Mouse (Mus musculus) ES-CJ7 (cell line): ENCODE data around the gene Cdc14b.
A peak's percentile ranks its signal among the peaks of the same experiment; 100 is the strongest.

Source experiments
- DNase-seq: peaks from one replicate; pipeline ENCODE4 v3.0.0; 2011; ENCODE audit warnings: low read depth, low spot score

Cdc14b gene

DNA sequence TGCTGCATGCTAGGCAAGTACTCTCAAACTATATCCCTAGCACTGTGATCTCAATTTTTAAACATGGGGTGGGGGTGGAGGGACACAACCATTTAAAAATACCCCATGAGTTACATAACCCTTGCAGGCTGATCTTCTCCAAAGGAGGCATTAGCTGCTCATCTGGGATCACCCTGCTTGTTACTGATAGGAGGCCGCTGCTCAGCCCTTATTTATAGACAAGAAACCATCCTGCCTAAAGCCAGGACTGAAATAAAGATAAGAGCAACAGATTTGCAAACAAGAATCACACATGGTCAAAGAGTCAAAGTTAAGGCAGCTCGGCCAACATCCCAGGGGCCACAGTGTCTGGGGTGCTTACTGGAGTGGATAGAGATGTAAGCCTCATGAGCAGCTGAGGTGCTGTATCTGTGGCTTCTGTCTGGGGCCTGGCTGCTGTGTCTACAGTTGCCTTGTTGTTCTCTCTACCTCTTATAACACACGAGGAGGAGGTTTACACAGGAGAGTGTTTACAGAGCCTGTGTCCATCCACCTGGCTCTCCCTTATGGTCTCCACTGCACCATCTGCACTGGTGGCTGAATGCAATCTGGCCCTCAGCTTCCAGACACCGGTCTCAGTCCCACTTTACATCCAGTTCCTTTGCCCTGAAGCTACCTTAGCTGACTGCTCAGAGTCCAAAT, 38.0 kb downstream of the Cdc14b start:
- no peak for DNase-seq

DNA sequence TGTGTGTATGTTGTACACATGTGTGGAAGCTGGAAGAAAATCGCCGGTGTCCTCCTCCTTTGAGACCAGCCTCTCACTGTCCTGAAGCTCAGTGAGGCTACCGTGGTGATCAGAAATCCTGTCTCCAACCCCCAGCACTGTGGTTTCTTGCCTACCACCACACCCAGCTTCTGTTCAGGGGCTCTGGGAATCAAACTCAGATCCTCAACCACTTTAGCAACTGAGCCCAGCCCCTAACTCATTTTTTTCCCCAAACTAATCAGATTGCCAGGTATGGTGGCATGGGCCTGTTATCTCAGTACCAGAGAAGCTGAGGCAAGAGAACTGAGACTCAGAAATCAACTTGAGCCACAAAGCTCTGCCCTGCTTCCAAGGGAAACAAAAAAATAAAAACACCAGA, 39.3 kb downstream of the Cdc14b start:
- DNase-seq: no peak

DNA sequence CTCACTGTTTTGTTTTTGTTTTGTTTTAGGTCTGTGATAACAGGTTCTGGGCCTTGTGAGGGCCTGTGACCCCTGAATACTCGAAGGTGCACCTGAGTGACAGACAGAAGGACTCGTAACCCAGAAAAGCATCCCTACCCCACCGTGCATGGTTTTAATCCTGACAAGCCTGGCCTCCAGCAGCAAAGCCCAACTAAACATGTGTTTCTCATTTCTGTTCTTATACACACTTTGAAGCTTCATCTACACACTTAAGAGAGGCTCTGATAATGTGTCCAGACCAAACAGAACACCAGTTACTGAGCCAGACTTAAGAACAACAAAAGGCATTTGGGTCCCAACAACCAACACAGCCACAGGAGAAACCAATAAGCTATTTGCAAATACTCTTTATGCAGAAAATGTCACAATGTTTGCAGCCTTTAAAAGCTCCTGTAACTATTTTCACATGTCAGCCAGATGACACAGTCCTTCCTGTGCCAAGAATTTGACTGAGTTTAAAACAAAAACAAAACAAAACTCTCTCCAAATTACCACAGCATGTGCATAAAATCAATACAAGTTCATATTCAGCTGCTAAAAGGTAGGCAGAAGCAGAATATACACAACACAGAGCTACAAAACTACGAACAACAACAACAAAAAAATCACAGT, 39.9 kb downstream of the Cdc14b start:
- no peak for DNase-seq

DNA sequence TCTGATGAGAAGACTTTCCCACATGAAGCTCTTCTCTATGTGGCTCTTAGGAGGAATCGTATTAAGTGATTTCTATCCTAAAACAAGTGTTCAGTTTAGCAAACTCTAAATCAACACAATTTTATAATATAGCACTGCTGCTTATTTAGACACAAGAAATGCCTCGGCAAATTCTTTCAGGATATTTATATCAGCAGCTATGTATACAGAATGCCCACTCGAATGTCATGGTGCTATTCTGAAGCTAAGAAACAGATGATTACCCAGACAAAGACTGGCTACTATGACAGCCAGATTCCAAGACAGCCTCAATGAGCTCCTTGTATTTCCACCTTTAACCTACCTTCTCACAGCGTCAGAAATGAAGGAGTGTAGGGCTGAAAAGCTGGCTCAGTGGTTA, 42.0 kb downstream of the Cdc14b start:
- DNase-seq: no peak

DNA sequence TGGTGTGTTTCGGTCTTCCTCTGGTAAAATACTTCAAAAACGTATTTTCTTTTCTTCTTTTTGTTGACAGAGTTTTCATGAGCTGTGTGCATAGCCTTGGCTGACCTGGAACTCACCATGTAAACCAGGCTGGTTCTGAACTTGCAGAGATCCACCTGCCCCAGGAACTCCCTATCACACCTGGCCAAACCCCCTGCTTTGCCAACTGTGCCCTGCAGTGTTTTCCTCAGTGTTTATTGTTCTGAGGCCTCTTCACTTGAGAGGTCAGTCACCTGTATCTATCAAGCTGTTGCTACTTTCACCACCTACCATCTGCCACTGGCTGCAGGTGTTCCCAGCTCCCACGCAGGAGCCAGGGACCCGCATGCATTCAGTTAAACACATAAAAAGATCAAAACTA, 48.4 kb downstream of the Cdc14b start:
- DNase-seq: no peak

DNA sequence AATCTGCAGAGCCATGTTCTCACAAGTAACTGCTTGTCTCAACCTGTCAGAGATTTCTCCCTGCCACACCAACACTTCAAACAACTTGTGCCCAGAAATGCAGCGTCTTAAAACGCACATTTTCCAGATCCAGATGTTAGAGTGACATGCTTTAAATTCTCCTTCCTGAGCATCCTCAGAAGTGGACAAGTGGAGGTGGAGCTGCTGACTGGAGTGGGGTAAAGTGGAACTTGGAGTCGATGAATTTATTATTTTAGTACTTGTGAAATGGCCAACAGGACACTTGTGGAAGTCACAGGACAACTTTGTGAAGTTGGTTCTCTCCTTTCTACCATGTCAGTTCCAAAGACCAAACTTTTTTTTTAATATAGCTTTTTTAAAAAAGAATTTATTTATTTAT, 49.4 kb downstream of the Cdc14b start:
- DNase-seq: no peak

DNA sequence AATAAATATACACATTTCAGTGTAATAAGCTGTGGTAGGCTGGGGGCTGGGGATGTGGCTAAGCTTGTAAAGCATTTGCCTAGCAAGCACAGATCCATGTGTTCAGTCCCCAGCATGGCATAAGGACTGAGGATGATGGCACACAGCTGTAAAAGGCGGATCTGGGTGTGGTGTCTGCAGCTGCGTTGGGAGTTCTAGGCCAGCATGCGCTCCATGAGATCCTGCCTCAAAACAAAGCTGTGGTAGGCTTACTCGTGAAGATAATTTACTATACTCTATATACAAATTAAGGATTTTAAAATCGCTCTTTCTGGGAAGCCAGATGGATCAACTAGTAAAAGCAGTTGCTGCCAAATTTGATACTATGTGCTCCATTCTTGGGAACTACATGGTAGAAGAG, 60.2 kb downstream of the Cdc14b start:
- DNase-seq: no peak

DNA sequence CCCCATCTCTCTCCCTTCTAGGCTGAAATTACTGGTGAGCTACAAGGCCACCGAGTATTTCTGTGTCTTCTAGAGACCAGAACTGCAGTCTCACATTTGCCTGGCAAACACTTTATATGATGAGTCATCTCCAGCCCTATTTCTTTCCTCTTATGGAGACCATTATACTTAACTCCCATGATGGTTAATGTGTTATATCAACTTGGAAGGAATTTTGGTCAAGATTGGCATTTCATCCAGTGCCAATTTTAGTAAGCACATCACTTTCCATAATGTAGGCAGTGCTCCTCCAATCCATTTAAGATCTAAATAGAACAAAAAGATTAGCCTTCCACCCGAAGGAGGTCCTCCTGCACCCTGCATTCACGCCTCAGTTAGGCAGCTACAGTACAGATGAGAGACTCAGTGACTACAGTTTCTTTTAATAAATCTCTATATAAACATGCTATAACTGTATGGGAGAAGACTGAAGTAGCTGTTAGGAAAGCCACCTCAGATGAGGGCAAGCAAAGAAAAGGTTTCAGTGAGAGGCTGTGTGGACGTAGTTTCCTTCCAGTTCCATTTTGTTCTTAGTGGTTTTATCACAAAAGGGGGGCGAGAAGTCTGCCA, 63.0 kb downstream of the Cdc14b start:
- no peak for DNase-seq

DNA sequence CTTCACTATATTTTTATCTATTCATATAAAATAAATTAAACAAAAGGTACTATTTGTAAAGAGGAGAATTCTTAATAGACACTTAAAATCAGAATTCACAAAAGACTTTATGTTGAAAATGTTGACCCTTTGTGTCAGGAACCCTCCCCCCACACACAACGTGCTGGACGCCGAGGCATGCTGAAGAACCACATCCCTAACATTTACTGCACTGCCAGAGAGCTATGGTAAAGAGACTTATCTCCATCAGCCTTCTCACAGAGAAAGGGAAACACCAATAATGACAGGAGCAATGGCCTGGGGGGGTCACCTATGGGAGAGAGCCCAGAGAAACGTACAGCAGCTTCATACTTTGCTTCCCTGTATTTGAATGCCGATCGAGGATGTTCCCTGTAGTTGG, 66.9 kb downstream of the Cdc14b start:
- DNase-seq: no peak

DNA sequence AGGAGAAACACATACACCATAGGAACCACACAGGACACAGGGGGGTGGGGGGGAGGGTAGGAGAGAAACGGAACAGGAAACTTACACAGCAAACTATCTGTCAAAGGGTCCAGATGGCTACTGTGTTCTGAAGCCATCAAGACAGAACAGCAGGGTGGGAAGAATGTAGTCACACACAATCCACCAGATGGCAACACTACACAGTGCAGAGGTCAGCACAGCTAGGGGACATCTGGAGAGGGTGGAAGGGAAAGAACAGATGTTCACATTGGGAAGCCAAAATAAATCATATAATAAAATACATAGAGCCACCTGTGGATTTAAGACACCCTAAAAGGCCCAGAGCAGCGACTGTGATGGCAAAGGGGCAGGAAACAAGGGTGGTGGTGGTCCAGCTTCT, 69.9 kb downstream of the Cdc14b start:
- peak; percentile 17 for DNase-seq

DNA sequence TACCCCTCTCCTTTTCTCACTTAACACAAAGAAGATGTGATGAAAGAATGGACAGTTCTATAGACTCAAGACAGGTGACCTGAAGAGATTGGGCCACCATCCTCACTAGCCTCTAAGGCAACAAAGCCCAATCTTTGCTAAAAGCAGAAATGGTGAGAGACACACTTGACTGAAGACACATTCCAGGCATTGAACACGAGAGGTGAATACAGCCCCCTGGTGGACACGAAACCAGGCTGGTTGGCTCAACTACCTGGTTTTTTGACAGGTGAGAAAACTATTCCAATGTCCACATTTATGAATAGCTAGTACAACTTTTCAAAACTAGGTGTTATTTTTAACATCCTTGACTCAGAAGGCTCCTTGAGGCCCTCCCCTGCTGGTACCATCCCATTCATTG, 70.4 kb downstream of the Cdc14b start:
- no peak for DNase-seq

DNA sequence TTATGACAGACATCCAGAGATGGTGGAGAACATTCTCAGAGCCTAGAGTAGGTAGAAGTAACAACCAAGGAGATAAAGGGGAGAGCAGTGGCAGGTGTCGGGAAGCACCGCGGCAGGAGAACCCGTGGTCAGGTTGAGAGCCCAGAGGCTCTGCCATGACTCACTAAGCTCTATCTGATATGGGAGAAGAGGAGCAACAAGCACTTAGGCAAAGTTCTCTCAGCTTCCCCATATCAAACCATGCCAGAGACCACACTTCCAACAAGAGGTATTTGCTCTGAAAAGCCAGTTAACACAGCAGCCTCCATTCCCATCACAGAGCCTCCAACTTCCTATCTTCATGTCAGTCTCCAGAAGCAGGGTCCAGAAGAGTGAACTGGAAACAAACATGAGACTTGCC, 74.2 kb downstream of the Cdc14b start:
- DNase-seq: no peak

DNA sequence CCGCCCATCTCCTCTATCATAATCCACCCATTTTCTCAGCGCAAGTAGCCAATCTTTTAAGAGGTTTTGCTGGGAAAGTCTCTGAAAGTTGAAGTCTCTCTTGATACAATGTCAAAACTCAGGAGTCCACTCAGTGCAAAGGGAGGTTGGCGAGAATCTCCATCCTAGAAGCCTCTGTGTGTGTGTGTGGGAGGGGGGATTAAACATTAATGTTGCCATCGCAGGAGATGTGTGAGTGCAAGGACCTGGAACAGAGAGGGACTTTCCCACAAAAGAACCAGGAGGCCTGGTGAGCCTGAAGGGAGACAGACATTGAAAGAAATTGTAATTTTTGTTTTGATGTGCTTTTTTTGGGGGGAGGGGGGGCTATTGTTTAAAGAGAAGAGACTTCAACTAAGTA, 76.8 kb downstream of the Cdc14b start:
- DNase-seq: no peak

DNA sequence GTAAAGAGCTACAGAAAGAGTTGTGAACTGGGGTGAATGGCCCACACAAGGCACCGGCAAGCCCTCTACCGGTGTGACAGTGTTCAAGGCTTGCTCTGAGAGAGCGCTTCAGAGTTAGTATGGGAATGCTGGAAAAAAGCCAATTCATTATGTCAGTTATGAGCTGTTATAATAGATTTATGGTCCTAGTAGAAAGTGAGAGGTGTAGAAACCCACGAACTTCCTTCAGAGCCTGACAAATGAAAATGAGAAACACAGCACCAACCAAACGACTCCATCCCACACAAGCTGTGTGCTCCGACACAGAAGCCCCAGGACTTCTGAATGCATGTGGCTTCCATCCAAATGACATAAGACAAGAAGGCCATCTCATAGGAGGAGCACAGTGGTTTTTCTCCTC, 77.2 kb downstream of the Cdc14b start:
- no peak for DNase-seq

DNA sequence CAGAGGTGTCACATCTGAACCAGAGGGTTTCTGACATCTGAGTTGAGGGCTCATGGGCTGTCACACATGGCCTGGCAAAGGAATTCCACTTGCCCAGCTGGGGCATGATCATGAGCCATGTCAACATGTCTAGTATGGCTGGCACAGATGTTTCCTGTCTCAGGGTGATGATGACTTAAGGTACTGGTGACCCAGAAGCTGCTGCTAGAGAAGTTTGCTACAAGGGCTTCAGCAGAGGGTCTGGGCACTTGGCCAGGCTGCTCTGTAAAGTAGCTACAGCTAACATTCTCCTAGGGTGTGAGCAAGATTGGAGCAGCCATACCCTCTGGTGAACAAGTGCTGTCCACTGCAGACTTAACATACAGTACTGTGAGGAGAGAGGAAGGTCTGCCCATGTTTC, 88.0 kb downstream of the Cdc14b start:
- no peak for DNase-seq

DNA sequence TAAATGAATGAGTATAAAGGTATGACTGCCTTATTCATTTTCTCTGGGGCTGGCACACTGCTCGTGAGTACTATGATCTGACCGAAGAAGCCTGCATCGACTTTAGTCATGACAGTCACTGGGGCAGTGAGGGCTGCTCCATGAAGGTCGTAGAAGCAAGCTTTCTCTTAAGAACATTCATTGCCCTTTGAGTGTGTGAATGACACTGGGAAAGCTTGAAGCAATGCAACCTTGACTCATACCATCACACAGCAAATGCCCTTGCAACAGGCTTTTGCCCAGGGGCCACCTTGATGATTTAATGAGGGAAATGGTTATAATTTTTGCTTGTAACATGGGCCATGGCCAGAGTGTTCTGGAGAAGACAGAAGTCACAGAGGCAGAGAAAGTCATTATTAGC, 88.6 kb downstream of the Cdc14b start:
- no peak for DNase-seq

DNA sequence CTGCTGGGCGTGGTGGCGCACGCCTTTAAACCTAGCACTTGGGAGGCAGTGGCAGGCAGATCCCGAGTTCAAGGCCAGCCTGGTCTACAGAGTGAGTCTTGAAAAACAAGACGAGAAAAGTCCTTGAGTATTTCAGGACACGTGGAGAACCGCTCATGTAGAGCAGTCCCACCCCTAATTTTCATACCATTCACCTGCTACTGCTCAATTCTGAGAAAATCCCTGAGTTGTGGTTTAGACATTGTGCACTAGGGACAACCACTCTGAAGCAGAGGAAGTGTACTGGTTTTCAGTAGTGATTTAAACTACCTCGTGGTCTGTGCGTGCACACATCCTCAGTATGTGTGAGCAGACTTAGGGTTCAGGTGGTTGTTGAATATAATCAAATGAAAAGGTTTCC, 89.5 kb downstream of the Cdc14b start:
- peak; percentile 31 for DNase-seq

DNA sequence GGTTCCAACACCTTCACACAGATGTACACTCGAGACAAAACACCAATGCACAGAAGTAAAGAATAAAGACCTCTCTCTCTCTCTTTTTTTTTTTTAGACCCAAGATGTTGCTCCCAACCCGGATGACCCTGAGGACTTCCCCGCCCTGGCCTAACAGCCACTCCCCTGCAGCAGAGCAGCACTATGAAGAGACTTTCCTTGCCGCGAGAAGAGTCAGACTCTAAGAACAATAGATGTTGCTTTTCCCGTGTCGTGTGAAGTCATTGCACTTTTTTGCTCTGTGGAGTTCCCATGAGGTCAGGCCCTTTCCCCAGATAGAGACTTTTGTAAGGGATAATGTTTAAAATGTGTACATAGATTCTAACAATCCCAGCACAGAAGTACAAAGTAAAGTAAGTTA, 89.9 kb downstream of the Cdc14b start:
- DNase-seq: peak; percentile 51

DNA sequence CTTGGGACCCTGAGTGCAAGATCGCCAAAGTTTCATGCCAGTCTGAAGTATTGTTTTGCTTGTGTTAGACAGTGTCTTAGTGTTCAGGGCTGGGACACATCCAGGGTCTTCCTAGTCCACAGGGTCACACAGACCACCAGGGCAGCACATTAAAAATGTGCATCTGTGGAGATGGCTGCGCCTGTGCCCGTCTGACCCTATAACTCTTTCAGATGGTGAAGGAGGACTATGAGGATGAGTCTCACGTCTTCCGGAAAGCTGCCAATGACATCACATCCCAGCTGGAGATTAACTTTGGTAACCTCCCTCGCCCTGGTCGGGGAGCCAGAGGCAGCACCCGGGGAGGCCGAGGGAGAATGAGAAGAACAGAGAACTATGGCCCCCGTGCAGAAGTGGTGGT, 90.7 kb downstream of the Cdc14b start:
- DNase-seq: no peak

DNA sequence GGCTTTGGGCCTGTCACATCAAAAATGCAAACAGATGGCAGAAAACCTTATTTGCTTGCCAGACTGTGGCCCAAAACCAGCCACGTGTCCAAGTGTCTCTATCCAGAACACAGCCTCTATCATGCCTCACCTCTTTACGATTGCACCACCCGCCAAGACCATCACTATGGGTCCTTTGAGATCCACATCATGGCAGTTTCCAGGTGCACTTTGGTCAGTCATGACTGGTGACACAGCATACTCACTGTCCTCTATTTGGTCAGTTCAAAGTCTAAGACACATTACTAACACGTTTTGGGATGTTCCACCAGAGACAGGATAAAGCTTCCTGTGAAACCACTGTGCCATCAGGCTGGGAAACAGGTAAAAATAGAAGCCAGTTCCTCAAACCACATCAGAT, 91.5 kb downstream of the Cdc14b start:
- no peak for DNase-seq

DNA sequence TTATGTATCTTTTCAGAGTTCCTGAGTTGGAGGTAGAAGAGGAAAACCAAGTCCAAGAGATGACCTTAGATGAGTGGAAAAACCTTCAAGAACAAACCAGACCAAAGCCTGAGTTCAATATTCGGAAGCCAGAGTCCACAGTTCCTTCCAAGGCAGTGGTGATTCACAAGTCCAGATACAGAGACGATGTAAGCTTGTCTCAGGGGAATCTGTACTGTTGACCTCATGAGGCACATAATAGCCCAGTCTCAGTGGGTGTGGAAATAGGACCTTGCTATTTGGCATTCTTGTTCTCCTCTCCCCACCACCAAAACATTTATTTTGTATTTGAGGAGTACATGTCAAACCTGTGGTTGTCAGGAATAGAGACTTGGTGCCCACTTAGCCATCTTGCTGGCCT, 93.0 kb downstream of the Cdc14b start:
- DNase-seq: no peak

DNA sequence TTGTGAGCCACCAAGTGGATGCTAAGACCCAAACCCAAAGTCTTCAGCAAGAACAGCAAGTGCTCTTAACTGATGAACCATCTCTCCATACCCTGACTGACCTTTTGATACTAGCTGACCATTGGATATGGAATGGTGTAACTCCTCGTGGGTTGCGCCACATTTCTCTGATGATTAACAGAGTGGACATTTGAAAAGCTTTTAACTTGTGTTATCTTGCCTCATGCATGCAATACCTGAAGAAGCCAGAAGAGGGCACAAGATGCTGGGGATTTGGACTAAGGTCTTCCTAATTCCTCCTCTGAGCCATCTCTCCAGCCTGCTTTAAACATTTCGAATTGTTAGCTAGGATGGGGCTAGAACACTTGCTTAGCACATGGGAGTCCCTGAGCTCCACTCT, 94.2 kb downstream of the Cdc14b start:
- DNase-seq: peak; percentile 83

DNA sequence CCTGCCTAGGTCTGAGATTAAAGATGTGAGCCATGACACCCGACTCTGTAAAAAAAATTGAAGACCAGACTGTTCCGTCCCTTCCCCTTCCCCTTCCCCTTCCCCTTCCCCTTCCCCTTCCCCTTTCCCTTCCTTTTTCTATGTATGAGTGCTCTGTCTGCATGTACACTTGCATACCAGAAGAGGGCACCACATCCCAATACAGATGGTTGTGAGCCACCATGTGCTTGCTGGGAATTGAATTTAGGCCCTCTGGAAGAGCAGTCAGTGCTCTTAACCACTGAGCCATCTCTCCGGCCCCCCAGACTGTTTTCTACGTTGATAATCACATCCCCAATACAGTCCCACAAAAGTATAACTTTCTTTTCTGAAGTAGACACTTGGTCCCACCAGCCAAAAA, 94.8 kb downstream of the Cdc14b start:
- DNase-seq: peak; percentile 85
